Mouse (Mus musculus): ENCODE results near the gene Sbk1.

The Sbk1 gene

DNA sequence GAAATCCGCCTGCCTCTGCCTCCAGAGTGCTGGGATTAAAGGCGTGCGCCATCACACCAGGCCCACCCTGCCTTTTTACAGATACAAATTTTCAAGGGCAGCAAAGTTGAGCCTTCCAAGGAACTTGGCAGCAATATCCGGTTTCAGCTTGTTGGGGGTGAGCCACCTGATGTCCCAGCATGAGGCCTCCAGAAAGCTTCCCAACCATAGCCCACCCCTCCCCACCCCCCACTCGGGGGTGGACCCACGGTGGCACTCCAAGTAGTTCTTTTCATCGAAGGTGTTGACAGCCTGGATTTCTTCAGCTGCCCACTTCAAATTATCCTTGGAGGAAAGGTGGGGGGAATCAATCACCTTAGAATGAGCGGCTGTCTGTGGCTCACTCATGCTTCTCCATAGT is 66.5 kb downstream of the Sbk1 start:
- DNase-seq (ENCODE audit: low spot score): no peak

DNA sequence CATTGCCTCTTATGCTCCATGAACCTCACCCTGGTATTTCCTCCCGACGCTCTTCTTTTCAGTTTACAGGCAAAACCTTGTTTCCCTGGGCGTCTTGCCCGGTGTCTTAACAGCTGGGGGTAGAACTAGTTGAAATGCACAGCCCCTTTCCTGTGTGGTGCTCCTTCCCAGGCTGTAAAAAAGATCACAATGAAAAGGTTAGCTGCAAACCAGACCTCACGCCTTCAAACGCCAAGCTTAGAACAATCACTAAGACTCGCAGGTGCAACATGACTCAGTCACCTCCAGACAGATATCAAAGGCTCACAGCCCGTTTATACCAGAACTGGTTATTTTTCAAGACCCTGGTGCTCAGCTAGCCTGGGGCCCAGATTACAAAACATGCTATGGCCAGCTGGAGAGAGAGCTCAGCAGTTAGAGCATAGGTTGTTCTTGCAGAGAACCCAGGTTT is 67.1 kb downstream of the Sbk1 start:
- no peak for DNase-seq (ENCODE audit: low spot score)

DNA sequence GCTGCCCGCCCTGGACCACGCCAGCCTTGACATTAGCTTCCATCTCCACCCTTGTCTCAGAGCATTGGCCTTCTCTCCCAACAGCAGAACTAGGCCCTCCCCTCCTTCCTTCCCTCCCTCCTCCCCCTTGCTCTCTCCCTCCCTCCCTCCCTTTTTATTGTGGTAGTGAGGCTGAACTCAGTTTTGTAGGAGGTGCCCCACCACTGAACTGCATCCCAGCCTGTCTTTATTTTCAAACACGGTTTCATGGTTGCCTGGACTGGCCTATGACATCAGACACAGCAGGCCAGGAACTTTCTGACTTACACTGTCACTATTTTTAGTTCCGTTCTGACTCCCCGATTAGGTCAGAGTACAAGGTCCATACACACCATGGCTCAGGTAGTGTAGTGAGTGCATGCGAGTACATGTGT is 67.8 kb downstream of the Sbk1 start:
- DNase-seq (ENCODE audit: low spot score): no peak

DNA sequence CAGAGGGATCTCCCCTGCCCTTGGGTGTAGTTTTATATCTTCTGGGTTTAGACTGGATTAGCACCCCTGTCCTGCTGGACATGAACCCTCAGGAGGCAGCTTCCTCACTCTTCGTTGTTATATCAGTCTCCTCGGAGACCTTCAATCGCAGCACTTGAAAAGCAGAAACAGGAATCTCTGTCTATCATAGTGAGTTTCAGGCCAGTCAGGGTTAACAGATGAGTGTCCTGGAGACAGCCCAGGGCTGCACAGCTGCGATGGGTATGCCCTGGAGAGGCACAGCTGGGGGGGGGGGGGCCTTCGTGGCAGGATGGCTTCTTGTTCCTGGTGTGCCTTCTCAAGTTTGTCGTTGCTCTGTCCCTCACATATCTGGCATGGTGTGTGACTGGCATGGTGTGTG is 68.5 kb downstream of the Sbk1 start:
- DNase-seq (ENCODE audit: low spot score): no peak
